Mouse (Mus musculus): ENCODE results near the gene Ppfia2. TPM values are rescaled to one million over a fixed set of nuclear protein-coding genes. Genes with fewer than 3 reads are reported as not detected.

Ppfia2 gene
- total RNA-seq, 2 experiments from 2014 or later, result 117 to 125 TPM

DNA sequence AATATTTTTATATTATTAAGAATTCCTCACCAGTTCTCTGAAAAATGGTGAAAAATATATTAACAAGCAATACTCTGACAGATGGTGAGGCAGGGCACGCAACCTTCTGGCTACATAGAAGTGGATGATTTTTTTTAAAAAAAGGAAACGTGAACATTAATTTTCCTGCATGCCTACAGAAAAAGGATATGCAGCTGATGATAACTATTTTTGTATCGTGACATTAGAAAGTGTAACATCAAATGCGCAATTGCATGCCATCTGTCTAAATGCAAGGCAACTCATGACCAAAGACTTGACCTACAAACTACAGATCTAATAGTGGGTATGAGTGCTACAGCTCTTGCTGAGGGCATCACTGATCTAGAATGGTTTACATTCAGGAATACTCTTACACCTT, 182.1 kb downstream of the Ppfia2 start:
- DNase-seq (ENCODE audit: low spot score in 2 of 2), result no peak

DNA sequence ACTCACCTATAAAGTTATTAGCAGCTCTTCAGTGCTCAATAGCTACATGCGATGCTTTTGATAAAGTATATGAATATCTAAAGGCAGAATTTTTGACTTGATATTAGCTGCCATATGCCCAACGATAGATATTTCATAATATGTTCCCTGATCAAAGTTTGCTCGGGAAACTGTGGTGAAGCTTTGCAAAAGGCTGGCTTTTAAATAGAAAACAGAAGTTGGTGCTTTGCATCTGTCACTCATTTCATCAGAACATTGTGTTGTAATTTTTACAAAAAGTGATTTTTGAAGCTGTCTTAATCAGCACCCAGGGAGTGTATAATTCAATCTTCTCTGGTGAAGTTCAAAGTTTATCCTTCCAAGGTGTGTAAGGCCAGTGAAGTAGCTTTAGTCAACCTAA, 195.1 kb downstream of the Ppfia2 start:
- peak in 1 of 2 experiments; percentile 72 for DNase-seq (ENCODE audit: low spot score in 2 of 2)

DNA sequence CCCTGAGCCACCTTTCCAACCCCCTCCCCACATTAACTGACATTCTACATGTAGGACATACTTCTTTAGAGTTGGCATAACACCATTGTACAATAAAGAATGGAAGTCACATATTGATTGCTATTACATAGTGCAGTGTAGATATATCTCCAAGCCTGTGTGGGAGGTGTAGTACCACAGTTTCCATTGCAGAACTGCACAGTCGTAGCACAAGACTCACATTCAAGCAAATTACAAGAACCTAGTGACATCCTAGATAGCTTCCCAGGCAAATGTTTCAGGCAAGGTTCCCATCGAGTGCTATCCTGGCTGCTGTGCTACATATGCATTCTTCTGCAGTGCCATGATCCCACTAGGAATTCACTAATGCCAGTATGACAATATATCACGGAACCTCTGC, 200.0 kb downstream of the Ppfia2 start:
- no peak for DNase-seq (ENCODE audit: low spot score in 2 of 2)

DNA sequence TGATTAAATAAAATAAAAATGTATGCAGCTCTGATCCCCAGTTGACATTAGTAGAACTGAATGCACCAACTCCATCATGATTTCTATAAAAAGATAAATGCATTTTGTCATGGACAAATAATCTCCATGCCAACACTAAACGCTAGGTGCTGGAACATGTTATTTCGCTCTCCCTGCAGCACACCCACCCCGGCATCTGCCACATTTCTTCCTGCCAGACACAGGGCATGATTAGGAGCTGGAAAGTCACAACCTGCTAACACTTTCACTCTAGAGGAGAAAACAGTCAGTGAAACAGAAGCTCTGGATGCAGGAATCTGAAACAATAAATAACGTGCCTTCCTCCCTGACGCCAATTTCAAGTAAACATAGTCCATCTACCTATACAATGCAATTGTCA, 211.3 kb downstream of the Ppfia2 start:
- peak; percentile 32 to 82 for DNase-seq (ENCODE audit: low spot score in 2 of 2)

DNA sequence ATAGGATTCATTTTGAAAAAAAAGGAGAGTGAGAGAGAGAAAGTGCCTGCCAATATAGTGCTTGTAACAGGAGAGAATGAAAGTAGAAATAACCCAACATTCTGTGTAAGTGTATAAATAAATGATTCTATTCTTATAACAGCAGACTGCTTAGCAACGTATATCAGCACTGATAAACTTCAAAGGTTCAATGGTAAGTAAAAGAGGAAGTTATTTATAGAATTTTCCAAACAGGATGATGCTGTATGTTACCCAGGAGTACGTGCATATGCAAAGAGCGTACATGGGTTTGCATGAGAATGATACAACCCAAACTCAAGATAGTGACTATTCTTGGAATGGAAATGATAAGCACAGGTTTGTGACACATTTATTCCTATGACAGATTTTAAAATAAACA, 215.4 kb downstream of the Ppfia2 start:
- no peak for DNase-seq (ENCODE audit: low spot score in 2 of 2)

DNA sequence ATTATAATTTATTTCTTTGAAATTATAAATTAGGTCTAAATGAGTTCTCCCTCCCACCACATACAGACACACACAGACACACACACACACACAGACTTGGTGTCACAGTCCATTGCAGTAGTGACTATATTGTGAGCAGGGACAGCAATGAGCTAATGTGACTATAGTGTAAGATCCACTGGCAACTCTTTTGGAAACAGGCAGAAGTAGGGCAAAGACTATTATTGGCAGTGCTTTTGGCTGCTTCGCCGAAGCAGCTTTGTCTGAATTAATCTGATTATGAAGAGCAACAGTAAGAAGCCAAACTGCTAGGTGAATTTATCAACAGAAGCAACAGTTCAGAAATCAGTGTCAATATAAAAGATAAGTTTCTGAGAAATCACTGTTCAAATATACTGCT, 249.8 kb downstream of the Ppfia2 start:
- DNase-seq (ENCODE audit: low spot score in 2 of 2), result peak in 1 of 2 experiments; percentile 34

DNA sequence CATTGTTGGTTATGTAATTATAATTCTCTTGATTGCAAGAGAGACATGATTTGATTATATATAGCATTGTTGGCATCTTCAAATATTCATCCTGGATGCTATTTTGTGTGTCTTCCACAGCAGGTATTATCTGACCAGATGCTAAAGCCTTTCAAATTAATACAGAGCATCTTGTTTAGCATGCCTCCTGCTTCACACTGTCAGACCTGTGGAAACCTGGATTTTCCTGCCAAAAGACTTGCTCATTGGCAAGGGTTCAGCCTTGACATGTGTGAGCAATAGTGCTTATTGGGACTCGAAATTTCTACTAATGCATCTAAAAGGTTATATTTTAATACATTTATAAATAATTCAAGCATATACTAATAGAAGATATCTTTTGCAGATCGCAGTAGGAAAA, 262.1 kb downstream of the Ppfia2 start:
- peak in 1 of 2 experiments; percentile 44 for DNase-seq (ENCODE audit: low spot score in 2 of 2)

DNA sequence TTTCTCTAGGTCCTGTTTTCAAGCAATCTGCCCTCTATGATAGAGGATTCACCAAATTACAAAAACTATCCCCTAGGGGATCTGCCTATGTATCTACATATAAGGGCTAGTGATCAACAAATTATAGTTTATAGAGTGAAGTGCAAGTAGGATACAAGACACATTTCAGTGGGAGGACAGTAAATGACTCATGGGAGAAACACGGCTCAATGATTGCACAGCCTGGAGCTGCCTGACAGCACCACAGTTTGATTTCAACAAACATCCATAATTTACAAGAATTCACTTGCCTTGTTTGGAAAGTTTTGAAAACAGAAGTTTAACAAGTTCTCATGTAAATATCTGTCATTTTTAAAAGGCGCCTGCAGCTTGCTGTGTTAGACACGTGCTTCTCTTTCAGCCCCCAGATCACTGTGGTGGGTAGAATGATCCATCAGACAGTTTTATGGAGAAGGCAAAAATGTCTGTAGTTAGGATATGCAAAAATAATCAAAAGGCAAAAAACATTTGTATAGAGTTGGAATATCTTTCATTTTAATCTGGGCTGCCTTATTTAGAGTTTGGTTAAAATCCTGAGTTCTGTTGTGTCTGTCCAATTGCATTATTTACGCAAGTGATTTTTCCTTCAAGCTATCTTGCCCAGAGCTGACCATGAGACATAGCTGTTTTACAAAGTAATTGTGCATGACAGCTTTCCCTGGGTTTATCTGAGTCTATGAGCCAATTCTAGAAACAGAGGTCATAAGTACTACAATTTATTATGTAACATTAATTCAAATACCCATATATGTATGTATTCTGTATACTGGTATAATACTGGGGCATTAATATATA, 266.3 kb downstream of the Ppfia2 start:
- DNase-seq (ENCODE audit: low spot score in 2 of 2), result no peak

DNA sequence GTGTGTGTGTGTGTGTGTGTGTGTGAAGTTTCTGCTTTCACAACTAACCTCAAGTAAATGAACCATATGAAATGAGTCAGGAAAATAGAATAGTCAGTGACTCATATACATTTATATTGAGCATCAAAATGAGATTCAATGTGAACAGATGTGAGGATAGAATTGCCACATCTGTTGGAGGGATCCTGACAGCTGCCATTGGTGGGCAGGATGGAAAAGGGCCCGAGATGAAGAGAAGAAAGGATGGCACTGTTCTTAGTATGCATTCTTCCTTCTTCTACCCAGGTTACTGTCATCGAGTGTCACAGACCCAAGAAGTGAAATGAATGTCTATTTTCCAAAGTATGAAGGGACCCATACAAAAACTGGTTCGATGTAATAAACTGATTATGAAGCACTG, 268.1 kb downstream of the Ppfia2 start:
- DNase-seq (ENCODE audit: low spot score in 2 of 2), result no peak

DNA sequence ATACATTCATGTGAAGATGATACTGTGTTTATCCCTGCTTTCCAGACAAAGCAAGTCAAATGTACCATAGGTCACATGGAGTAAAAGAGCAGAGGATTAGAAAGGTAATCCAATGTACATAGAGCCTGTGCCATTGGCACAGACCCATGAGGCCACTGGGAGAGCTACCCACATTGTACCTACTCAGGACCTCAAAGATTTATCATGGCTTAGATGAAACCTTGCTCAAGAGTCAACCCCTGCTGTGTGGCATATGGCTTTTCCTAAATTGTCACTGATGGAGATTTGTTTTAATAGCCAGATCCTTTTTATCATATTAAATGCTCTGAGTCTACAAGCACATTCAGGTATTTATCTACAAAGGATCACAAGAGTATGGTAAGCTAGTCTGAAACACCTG, 274.8 kb downstream of the Ppfia2 start:
- no peak for DNase-seq (ENCODE audit: low spot score in 2 of 2)

DNA sequence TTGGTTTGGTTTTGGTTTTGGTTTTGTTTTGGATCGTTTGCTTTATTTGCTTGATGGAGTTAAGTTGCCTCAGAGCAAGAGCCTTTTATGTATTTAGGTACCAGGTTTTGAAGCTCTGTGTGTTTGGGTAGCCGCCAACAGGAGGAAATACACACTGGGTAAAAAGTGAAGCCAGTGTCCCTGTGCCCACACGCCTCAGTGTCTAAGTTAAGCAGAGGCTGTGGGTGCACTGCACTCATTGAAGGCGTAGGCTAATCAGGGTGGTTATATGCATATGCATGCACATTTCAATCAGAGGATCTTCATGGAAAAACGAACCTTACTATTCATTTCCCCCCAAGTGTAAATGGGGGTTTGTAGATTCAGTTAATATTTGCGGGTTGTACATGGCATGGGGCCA, 290.9 kb downstream of the Ppfia2 start:
- peak in 1 of 2 experiments; percentile 45 for DNase-seq (ENCODE audit: low spot score in 2 of 2)

DNA sequence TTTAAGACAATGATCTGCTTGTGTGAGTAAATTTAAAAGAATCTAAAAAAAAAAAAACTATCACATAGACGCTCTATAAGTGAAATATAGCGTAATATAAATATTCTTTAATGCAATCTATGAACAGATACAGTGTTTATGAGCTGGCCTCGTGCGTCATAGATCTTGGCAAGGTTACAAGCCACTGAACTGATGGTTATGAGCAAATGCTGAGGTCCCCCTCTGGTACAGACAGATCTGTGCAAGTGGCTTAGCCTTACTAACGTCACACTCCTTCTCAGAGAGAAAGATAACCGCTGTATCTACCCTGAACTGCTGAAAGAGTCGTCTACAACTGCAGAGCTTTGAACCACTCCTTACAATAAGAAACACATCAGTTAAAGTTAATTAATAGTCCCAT, 293.6 kb downstream of the Ppfia2 start:
- no peak for DNase-seq (ENCODE audit: low spot score in 2 of 2)

DNA sequence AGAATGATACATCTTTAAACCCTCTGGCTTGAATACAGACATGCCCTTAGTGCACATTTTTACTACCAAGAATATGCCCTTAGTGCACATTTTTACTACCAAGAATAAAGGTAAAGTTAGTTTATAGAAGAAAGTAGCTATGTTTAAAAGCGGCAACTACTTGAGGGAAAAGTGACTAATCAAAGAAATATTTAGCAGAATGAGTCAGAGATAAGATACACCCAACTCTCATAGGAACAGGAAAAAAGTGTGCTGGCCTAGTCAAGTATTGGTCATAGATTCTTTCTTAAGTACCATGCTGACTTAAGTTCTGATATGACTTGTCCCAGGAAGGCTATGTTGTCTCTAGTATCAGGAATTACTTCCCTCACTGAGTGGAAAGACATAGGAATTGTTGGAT, 305.4 kb downstream of the Ppfia2 start:
- DNase-seq (ENCODE audit: low spot score in 2 of 2), result no peak

DNA sequence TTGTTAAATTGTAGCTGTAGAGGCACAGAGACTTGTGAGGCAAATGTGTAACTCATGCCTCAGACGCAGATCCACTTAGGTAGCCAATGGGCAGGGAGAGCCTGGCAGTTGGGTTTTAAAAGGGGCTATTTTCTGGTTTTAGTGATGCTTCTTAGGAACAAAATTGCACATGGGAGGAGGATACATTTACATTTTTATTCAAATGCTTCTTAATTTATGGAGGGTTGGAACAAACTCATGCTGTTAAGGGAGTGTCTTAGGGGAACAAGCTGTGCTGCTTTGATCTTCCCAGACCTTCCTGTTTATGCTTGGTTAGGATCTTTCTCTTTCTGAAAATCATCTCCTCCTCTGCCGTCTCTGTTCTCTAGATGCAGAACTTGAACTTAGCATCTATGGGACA, 345.3 kb downstream of the Ppfia2 start:
- DNase-seq (ENCODE audit: low spot score in 2 of 2), result no peak

DNA sequence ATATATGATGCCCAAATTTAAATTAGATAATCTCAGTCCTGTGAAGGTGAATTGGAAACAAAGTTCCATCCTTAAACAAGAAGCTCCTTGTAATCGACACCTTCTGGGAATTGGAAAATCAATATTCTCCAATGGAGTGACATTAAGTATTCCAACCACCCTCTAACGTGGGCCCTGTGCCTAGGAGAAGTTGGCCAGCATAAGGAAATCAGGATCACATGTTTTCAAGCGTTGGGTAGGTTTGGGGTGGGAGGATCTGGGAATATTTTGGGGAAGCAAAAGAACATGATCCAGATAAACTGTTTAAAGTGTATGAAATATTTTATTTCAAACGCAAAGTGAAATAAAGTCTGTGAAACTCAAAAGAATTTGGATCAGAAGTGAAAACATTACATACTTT, 348.2 kb downstream of the Ppfia2 start:
- no peak for DNase-seq (ENCODE audit: low spot score in 2 of 2)

DNA sequence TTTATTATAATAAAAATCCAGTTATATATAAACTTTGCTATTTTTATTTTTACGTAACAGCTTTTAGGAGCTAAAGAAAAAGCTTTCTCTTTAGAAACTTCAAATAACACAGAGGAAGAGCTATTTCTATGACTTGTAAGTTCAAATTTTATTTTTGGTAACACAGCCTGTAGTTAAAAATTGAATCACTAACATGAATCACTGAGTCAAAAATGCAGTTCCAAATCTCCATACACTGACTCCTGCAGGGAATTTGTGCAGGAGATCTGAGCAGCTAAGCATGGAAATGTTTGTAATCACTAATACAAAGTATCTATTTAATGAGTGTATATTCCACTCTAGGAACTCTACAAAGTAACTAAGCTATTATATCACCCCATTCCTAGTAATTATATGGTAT, 354.1 kb downstream of the Ppfia2 start:
- no peak for DNase-seq (ENCODE audit: low spot score in 2 of 2)

DNA sequence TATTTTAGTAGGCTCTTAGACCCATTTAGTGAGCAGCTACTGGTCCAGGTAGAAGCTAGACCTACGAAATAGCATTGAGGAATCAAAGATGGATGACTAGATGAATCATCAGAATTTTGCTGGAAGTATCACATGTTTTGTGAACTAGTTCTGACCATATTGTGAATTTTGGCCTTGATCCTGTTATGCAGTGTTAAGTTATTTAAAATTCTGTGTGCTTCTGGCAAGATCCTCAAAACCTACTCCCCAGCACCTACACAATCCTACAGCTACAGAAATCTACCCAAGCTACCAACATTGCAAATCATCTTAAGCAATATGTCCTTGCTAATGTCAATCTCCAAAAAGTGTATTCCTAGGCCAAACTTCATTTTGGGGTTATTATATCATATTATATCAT, 368.3 kb downstream of the Ppfia2 start:
- no peak for DNase-seq (ENCODE audit: low spot score in 2 of 2)

DNA sequence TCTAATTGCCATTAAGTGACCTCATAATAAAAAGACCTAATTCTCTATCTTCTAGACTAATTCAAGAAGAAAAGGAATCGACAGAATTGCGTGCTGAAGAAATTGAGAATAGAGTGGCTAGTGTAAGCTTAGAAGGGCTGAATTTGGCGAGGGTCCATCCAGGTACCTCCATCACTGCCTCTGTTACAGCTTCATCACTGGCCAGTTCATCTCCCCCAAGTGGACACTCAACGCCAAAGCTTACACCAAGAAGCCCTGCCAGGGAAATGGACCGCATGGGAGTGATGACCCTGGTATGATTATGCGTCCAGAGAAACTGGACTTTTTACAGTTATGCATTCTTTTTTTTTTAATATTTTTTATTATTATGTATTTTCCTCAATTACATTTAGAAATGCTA, 388.0 kb downstream of the Ppfia2 start:
- DNase-seq (ENCODE audit: low spot score in 2 of 2), result no peak

DNA sequence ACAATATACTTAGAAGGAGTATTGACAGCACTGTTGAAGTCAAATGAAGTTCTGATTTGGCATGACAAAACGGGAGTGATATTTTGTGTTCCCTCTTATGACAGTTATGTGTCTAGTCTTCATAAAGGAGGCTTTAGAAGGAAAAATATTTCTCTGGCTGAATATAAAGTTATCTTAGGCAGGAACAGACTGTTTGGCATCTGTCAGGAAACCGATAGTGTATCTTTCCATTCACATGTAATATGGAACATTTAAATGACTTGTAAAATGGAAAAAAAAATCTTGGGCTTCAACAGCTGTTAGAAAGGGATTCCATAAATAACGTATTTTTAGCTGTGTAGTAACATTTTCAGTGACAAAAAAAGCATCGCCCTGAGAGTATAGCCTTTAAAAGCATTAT, 400.1 kb downstream of the Ppfia2 start:
- peak in 1 of 2 experiments; percentile 46 for DNase-seq (ENCODE audit: low spot score in 2 of 2)

DNA sequence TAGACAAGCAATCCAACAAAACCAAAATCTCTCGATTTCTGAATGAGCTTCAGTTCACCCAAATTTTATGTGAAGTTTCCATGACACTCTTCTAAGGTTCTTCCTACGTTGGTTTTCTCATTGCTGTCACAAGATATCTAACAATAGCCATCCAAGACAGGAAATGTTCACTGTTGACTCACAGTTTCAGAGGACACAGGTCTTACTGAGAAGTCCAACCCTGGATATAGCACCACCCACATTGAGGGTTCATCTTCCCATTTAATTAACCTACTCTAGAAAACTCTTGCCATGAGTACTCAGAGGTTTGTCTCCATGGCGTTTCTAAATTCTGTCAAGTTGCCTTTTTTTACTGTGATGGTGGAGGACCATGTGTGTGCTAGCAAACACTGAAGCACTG, 401.7 kb downstream of the Ppfia2 start:
- no peak for DNase-seq (ENCODE audit: low spot score in 2 of 2)

DNA sequence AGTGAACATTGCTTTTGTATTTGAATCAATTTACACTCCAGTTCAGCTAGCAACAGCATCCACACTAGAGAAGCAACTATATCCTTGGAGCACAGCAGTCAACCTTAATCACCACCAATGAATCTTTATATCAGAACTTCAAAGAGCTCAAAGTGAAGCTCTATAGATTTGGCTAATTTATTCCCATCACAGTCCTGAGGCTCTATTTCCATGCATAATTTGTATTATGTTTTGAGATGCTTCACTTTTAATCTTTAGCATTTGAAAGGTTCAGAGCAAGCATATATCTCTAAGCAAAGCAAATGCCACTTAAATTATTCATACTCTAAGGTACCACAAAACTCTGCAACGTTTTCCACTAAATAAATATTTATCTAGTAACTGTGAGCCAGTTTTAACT, 402.6 kb downstream of the Ppfia2 start:
- no peak for DNase-seq (ENCODE audit: low spot score in 2 of 2)

DNA sequence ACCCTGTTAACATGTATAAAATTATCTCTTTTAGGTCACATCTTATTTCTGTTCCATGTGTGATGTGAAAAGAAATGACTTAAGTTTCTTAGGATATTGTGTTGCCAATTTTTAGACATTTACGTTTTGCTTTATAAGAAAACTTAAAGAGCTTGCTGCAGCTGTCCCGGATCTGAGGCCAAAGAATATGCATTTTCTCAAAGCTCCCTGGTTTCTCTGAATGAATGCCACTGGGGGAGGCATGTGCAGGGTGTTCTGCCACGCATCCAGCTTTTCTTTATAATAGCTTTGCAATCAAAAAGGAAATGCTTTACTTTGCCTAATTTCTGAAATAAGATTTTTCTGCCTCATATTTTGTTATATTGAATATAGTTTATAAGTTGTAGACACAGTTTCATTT, 411.2 kb downstream of the Ppfia2 start:
- DNase-seq (ENCODE audit: low spot score in 2 of 2), result no peak

DNA sequence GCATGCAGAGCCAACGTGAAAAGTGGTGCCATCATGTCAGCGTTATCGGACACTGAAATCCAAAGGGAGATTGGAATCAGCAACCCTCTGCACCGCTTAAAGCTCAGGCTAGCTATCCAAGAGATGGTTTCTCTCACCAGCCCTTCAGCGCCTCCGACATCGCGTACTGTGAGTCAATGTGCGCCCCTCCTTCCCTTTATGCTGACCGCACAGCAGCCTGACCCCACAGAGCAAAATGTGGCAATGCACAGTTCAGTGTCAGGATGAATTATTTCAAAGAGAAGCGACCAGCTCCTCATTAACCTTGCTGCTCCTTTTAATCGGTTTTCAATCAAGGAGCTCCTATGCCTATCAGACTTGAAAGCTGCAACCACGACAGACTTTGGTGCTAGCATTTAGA, 426.2 kb downstream of the Ppfia2 start:
- DNase-seq (ENCODE audit: low spot score in 2 of 2), result no peak
